Mouse (Mus musculus) heart, embryonic 14.5 days (tissue): ENCODE data around the gene Myo15b. TPM values are rescaled to one million over a fixed set of nuclear protein-coding genes. Genes with fewer than 3 reads are reported as not detected.

Source experiments
- ATAC-seq: fragments of 200-750 bp; cut with Nextera tagmentation; 2 replicates; pipeline ENCODE4 v1.8.0; 2017; ENCODE audit warnings: low read depth, moderate TSS enrichment; ENCODE audit not compliant: insufficient number of reproducible peaks, insufficient read depth, low FRiP score
- H3K27ac ChIP-seq, 2 experiments: fragments of 200-500 bp in 1 of 2; fragments of 300-500 bp in 1 of 2; sonication (generic) in 1 of 2; replicated peaks in 1 of 2; 2 replicates each; pipeline ENCODE4 v1.5.1; 2012 to 2014; ENCODE audit warnings: low read depth in 2 of 2, low read length in 2 of 2, control low read depth in 1 of 2, mild to moderate bottlenecking in 1 of 2, mixed read lengths in 1 of 2; ENCODE audit not compliant: control insufficient read depth in 1 of 2, insufficient read depth in 1 of 2
- H3K27me3 ChIP-seq: fragments of 300-500 bp; sonication (generic); 2 replicates; pipeline ENCODE4 v1.6.1; 2014; ENCODE audit warnings: mild to moderate bottlenecking, low read length, control low read depth; ENCODE audit not compliant: control insufficient read depth, insufficient read depth
- H3K36me3 ChIP-seq: fragments of 300-500 bp; sonication (generic); 2 replicates; pipeline ENCODE4 v1.6.1; 2014; ENCODE audit warnings: mild to moderate bottlenecking, control low read depth, low read length, mixed read lengths; ENCODE audit not compliant: control insufficient read depth, insufficient read depth
- H3K4me1 ChIP-seq, 2 experiments: fragments of 200-500 bp in 1 of 2; fragments of 300-500 bp in 1 of 2; sonication (generic) in 1 of 2; 2 replicates each; pipeline ENCODE4 v1.6.1; 2012 to 2014; ENCODE audit warnings: low read length in 2 of 2, control low read depth in 1 of 2, mixed read lengths in 1 of 2; ENCODE audit not compliant: control insufficient read depth in 2 of 2, insufficient read depth in 2 of 2
- H3K4me2 ChIP-seq: fragments of 300-500 bp; sonication (generic); 2 replicates; pipeline ENCODE4 v1.6.1; 2014; ENCODE audit warnings: mild to moderate bottlenecking, low read length
- H3K4me3 ChIP-seq, 2 experiments: fragments of 200-500 bp in 1 of 2; fragments of 300-500 bp in 1 of 2; sonication (generic) in 1 of 2; 2 replicates each; pipeline ENCODE4 v1.5.1; 2012 to 2014; ENCODE audit warnings: low read length in 2 of 2, mild to moderate bottlenecking in 2 of 2, control low read depth in 1 of 2, low read depth in 1 of 2, moderate library complexity in 1 of 2; ENCODE audit not compliant: control insufficient read depth in 1 of 2, insufficient read depth in 1 of 2
- H3K9ac ChIP-seq: fragments of 300-500 bp; sonication (generic); 2 replicates; pipeline ENCODE4 v1.6.1; 2014; ENCODE audit warnings: mild to moderate bottlenecking, low read length
- H3K9me3 ChIP-seq: fragments of 300-500 bp; sonication (generic); 2 replicates; pipeline ENCODE4 v1.6.1; 2016; ENCODE audit warnings: low read length, control low read depth; ENCODE audit not compliant: control insufficient read depth
- WGBS: fragments of 180-500 bp; shearing (Covaris S2); extraction: QIAGEN DNeasy Blood & Tissue Kit; methylation state at CpG from one replicate; pipeline ENCODE4 v1.1.7; 2014; 5-methylcytosine and 5-hydroxymethylcytosine counted together
- polyA plus RNA-seq: library from polyadenylated mRNA; unstranded; fragments of >200 nt; fragmentation: Nextera tagmentation; extraction: Ambion mirVana; gene quantifications from 2 replicates; pipeline ENCODE4 v1.2.1, GENCODE M21; 2014

Myo15b gene
- 0.09 and 0.22 TPM in 2 replicates for polyA plus RNA-seq

DNA sequence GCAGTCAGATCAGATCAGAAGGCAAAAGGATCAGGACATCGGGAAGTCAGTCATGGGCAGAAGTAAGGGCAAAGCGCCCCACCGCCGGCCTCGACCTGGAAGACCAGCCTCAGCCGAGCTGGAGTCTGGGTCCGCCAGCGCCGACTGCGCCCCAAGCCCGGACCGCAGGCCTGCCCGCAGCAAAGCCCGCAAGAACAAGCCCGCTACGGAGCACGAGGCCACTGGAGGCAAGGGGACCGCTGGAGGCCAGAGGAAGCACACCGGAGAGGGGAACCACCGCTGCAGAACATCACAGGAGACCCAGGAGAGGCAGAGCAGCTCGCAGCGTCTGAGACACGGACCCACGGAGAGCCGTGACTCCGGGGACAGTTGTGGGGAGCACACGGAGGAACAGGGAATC is at the start of gene Myo15b:
TSS of gene Myo15b (plus strand) at position 53 of the 400 bp plus-strand sequence.
- H3K9ac ChIP-seq, result peak within 1 kb of the TSS; percentile 65
- peak within 1 kb of the TSS; percentile 35 to 43 for H3K4me3 ChIP-seq
- no peaks in the 10 kb centered on the region for H3K9me3 ChIP-seq
- peaks cover 42% of the 10 kb centered on the region for H3K27me3 ChIP-seq
- WGBS, result 14% methylated on average over 27 of the region's 27 CpGs
- peaks cover 26% of the 10 kb centered on the region for H3K36me3 ChIP-seq
- no peak for ATAC-seq
- H3K27ac ChIP-seq, result no peak within 1 kb of the TSS
- H3K4me1 ChIP-seq, result no peaks in the 10 kb centered on the region; a peak in 1 of 4 replicates
- H3K4me2 ChIP-seq, result peak within 1 kb of the TSS; percentile 78

- peak overlapping the region; percentile 97 for H3K4me2 ChIP-seq
- no peaks in the 10 kb centered on the region for H3K9me3 ChIP-seq
- peaks cover 46 to 50% of the 10 kb centered on the region in 2 experiments for H3K4me1 ChIP-seq
- H3K36me3 ChIP-seq, result peaks cover 59% of the 10 kb centered on the region
- H3K27ac ChIP-seq, result peak overlapping the region; percentile 91 to 93
- H3K9ac ChIP-seq, result peak overlapping the region; percentile 89
- no peaks in the 10 kb centered on the region for H3K27me3 ChIP-seq
- WGBS, result 9% methylated on average over 10 of the region's 10 CpGs
- ATAC-seq, result peak; percentile 33
- peak overlapping the region; percentile 8 to 93; a peak in 2 of 4 replicates for H3K4me3 ChIP-seq
Observed at GRCm38 (mm10) chr11:115808696-115809310, 49.4 kb upstream of the Myo15b start.

GRCm38 (mm10) chr11:115809311-115809781 is 48.9 kb upstream of the Myo15b start:
- Histone ChIP-seq H3K4me1 (peaks cover 46 to 53% of the 10 kb centered on the region in 2 experiments), H3K4me3 (peak overlapping the region; percentile 66 to 93; a peak in 2 of 4 replicates), H3K9me3 (no peaks in the 10 kb centered on the region), H3K9ac (peak overlapping the region; percentile 89), H3K27ac (peak overlapping the region; percentile 91 to 93), H3K4me2 (peak overlapping the region; percentile 97), H3K27me3 (no peaks in the 10 kb centered on the region), H3K36me3 (peaks cover 54% of the 10 kb centered on the region)
- ATAC-seq, result peak; percentile 10
- 55% methylated on average over 8 of the region's 8 CpGs for WGBS

GRCm38 (mm10) chr11:115810377-115810776 is 47.8 kb upstream of the Myo15b start:
- ATAC-seq, result no peak

DNA sequence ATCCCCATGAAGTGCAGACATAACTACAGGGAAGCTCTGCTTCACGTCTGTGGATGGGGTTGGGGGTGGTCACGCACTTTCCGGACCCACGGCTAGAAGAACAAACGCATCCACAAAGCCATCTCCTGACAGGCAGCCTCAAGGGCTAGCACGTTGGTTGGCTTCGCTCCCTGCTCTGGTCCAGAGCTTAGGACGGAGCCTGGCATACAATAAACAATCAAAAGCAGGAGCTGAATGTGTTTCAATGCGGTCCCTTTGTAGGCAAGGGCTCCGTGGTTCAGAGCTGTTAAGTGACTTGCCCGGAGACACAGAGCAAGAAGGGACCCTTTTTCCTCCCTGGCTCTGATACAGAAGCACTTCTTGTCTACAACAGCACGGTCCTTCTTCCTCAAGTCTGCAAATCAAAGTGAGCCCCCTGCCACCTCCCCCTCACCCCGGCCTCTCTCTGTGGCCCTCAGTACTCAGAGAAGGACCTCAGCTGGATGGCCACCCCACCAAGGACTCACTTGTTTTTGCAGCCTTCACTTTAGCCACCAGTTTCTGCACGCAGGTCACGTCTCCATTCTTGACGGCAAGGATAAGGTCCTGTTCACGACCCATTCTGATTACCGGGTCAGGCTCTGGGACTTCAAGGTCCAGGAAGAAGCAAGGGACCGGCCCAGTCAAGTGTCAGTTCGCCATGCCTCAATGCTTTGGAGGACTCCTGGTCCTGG is 46.7 kb upstream of the Myo15b start:
- peak overlapping the region; percentile 97 for H3K4me2 ChIP-seq
- H3K9me3 ChIP-seq, result no peaks in the 10 kb centered on the region
- H3K9ac ChIP-seq, result peak overlapping the region; percentile 89
- peaks cover 52 to 66% of the 10 kb centered on the region in 2 experiments for H3K4me1 ChIP-seq
- no peaks in the 10 kb centered on the region for H3K27me3 ChIP-seq
- peaks cover 40% of the 10 kb centered on the region for H3K36me3 ChIP-seq
- ATAC-seq, result no peak
- H3K27ac ChIP-seq, result peak overlapping the region; percentile 83 to 91; a peak in 3 of 4 replicates
- peak overlapping the region; percentile 66 to 93 for H3K4me3 ChIP-seq
- WGBS, result 66% methylated on average over 20 of the region's 20 CpGs

More at GRCm38 (mm10) chr11:115810377-115810776, 47.8 kb upstream of the Myo15b start:
- Histone ChIP-seq H3K4me3 (peak overlapping the region; percentile 66 to 93), H3K4me1 (peaks cover 49 to 57% of the 10 kb centered on the region in 2 experiments), H3K9ac (peak overlapping the region; percentile 89), H3K4me2 (peak overlapping the region; percentile 97), H3K36me3 (peaks cover 44% of the 10 kb centered on the region), H3K27ac (peak overlapping the region; percentile 91 to 93), H3K27me3 (no peaks in the 10 kb centered on the region), H3K9me3 (no peaks in the 10 kb centered on the region)
- WGBS, result 19% methylated on average over 14 of the region's 14 CpGs

DNA sequence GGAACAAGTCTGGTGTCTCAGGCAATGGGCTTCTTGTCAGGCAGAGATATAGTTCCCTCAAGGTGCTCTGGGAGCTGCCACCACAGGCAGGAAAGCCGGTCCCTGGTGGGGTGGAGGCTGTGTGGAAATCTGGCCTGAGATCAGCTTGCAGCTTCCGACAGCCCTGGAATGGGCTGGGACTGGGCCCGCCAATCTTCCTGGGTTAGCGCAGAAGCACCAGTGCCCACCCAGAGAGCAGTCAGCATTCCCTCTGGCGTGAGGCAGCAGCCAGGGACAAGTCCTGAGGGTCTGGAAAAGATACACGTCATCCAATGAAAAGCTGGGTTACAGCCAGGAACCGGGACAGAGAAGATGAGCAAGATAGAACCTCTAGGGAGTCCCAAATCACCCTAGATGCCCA is 46.1 kb upstream of the Myo15b start:
- Histone ChIP-seq H3K9me3 (no peaks in the 10 kb centered on the region), H3K4me2 (peak overlapping the region; percentile 97), H3K27ac (peak overlapping the region; percentile 83 to 91; a peak in 3 of 4 replicates), H3K27me3 (no peaks in the 10 kb centered on the region), H3K4me3 (peak overlapping the region; percentile 66 to 93), H3K4me1 (peaks cover 52 to 66% of the 10 kb centered on the region in 2 experiments), H3K9ac (peak overlapping the region; percentile 89), H3K36me3 (peaks cover 40% of the 10 kb centered on the region)
- 6% methylated on average over 7 of the region's 7 CpGs for WGBS
- no peak for ATAC-seq

DNA sequence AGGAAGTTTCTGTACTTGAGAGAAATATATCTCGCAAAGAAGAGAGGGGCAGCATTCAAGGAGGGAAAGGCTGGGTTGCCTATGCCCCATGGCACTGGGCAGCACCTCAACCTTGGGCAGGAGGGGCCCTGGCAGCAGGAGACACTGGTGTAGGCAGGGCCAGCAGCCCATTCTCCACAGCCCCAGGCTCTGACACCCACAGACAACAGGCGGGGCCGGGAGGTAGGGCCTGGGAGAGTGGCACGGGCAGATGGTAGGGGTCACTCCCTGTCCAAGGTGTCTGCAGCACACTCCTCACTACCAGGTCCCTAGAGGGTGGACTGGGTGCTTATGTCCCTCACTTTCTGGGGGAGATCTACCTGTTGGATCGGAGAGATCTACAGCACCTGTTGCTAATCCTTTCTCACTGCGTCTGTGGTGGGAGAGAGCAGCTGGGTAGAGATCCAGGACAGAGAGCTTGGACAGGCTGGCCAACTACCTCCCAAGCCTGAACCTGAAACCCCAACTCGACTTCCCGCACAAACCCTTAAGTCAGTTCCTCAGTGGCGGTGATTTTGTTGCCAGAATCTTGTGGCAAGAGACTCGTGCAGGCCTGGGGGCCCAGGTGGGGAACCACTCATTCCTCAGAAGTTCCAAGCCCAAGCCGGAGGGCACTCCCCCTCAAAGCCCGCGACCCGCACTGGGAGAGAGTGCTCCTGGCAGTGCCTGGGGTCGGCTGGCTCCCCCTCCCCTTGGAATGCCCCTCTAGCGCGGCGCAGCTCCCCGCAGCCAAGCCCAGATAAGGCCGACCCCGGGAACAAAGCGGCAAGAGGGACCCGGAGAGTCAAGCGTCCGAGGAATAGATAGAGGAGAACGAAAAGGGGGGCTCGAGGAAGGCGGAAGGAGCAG is 45.4 kb upstream of the Myo15b start:
- peaks cover 51 to 61% of the 10 kb centered on the region in 2 experiments for H3K4me1 ChIP-seq
- H3K4me3 ChIP-seq, result peak overlapping the region; percentile 66 to 93
- no peaks in the 10 kb centered on the region for H3K9me3 ChIP-seq
- no peak for ATAC-seq
- peak overlapping the region; percentile 83 to 91 for H3K27ac ChIP-seq
- H3K36me3 ChIP-seq, result peaks cover 41% of the 10 kb centered on the region
- H3K9ac ChIP-seq, result peak overlapping the region; percentile 89
- peak overlapping the region; percentile 97 for H3K4me2 ChIP-seq
- 4% methylated on average over 27 of the region's 28 CpGs for WGBS
- H3K27me3 ChIP-seq, result no peaks in the 10 kb centered on the region
